Mouse (Mus musculus): Measurements from ENCODE around the gene Cnot1. TPM values are rescaled to one million over a fixed set of nuclear protein-coding genes. Genes with fewer than 3 reads are reported as not detected.

Cnot1 gene
- total and polyA plus RNA-seq, 2 experiments, result 40.2 to 116 TPM

GRCm38 (mm10) chr8:95848734-95849464 is 41.6 kb upstream of the Cnot1 start:
- H3K79me2 ChIP-seq (ENCODE audit: control insufficient read depth, insufficient read depth, low read length), result peaks cover 7% of the 10 kb centered on the region; the same call in 1 of the 2 replicates
- no peak overlapping the region for H3K9ac ChIP-seq (ENCODE audit: low read depth, low read length)
- peaks cover 17% of the 10 kb centered on the region for H3K36me3 ChIP-seq (ENCODE audit: control insufficient read depth, insufficient read depth, low read length)
- DNase-seq (ENCODE audit: extremely low read depth, low read depth, low spot score), result no peak
- H3K4me3 ChIP-seq (ENCODE audit: insufficient read depth, low read depth, low read length), result no peak overlapping the region
- H3K27me3 ChIP-seq (ENCODE audit: control insufficient read depth, insufficient read depth, low read length), result no peaks in the 10 kb centered on the region
- peaks cover 9% of the 10 kb centered on the region for H3K4me1 ChIP-seq (ENCODE audit: control insufficient read depth, insufficient read depth, low read length)
- no peak overlapping the region for H3K27ac ChIP-seq (replicated peaks; ENCODE audit: insufficient read depth, low read depth, low read length)
- TF ChIP-seq POLR2A (IDR thresholded peaks at IDR 0.05; ENCODE audit: extremely low read depth, insufficient read depth, low read length), result no peak
- no peak for TF ChIP-seq CTCF (IDR thresholded peaks at IDR 0.05; ENCODE audit: low read depth, low read length)
- 94% methylated on average over 19 of the region's 19 CpGs for WGBS

- no peak for DNase-seq (ENCODE audit: extremely low read depth, low read depth, low spot score)
- Histone ChIP-seq H3K4me3 (ENCODE audit: insufficient read depth, low read depth, low read length) (no peak overlapping the region), H3K9ac (ENCODE audit: low read depth, low read length) (no peak overlapping the region), H3K27ac (replicated peaks; ENCODE audit: insufficient read depth, low read depth, low read length) (no peak overlapping the region), H3K4me1 (ENCODE audit: control insufficient read depth, insufficient read depth, low read length) (peaks cover 9% of the 10 kb centered on the region), H3K36me3 (ENCODE audit: control insufficient read depth, insufficient read depth, low read length) (peaks cover 24% of the 10 kb centered on the region), H3K27me3 (ENCODE audit: control insufficient read depth, insufficient read depth, low read length) (no peaks in the 10 kb centered on the region), H3K79me2 (ENCODE audit: control insufficient read depth, insufficient read depth, low read length) (peaks cover 7% of the 10 kb centered on the region; the same call in 1 of the 2 replicates)
- 90% methylated on average over 24 of the region's 24 CpGs for WGBS
- TF ChIP-seq POLR2A (IDR thresholded peaks at IDR 0.05; ENCODE audit: extremely low read depth, insufficient read depth, low read length), result no peak
- no peak for TF ChIP-seq CTCF (IDR thresholded peaks at IDR 0.05; ENCODE audit: low read depth, low read length)
These were observed 40.8 kb upstream of the Cnot1 start for GRCm38 (mm10) chr8:95848061-95848551.

- Histone ChIP-seq H3K27me3 (ENCODE audit: control insufficient read depth, insufficient read depth, low read length) (no peaks in the 10 kb centered on the region), H3K9ac (ENCODE audit: low read depth, low read length) (no peak overlapping the region), H3K4me3 (ENCODE audit: insufficient read depth, low read depth, low read length) (no peak overlapping the region), H3K27ac (replicated peaks; ENCODE audit: insufficient read depth, low read depth, low read length) (no peak overlapping the region), H3K36me3 (ENCODE audit: control insufficient read depth, insufficient read depth, low read length) (peaks cover 36% of the 10 kb centered on the region), H3K4me1 (ENCODE audit: control insufficient read depth, insufficient read depth, low read length) (no peaks in the 10 kb centered on the region), H3K79me2 (ENCODE audit: control insufficient read depth, insufficient read depth, low read length) (peaks cover 4% of the 10 kb centered on the region; the same call in 1 of the 2 replicates)
- no peak for TF ChIP-seq CTCF (IDR thresholded peaks at IDR 0.05; ENCODE audit: low read depth, low read length)
- TF ChIP-seq POLR2A (IDR thresholded peaks at IDR 0.05; ENCODE audit: extremely low read depth, insufficient read depth, low read length), result no peak
- 95% methylated on average over 7 of the region's 7 CpGs for WGBS
- no peak for DNase-seq (ENCODE audit: extremely low read depth, low read depth, low spot score)
These were observed 37.8 kb upstream of the Cnot1 start for GRCm38 (mm10) chr8:95845026-95845425.

GRCm38 (mm10) chr8:95843968-95844367 is 36.7 kb upstream of the Cnot1 start:
- Histone ChIP-seq H3K4me3 (ENCODE audit: insufficient read depth, low read depth, low read length) (no peak overlapping the region), H3K27ac (replicated peaks; ENCODE audit: insufficient read depth, low read depth, low read length) (no peak overlapping the region), H3K27me3 (ENCODE audit: control insufficient read depth, insufficient read depth, low read length) (no peaks in the 10 kb centered on the region), H3K36me3 (ENCODE audit: control insufficient read depth, insufficient read depth, low read length) (peaks cover 36% of the 10 kb centered on the region), H3K79me2 (ENCODE audit: control insufficient read depth, insufficient read depth, low read length) (peaks cover 4% of the 10 kb centered on the region; the same call in 1 of the 2 replicates), H3K9ac (ENCODE audit: low read depth, low read length) (no peak overlapping the region), H3K4me1 (ENCODE audit: control insufficient read depth, insufficient read depth, low read length) (no peaks in the 10 kb centered on the region)
- DNase-seq (ENCODE audit: extremely low read depth, low read depth, low spot score), result no peak
- TF ChIP-seq CTCF (IDR thresholded peaks at IDR 0.05; ENCODE audit: low read depth, low read length), result no peak
- no peak for TF ChIP-seq POLR2A (IDR thresholded peaks at IDR 0.05; ENCODE audit: extremely low read depth, insufficient read depth, low read length)
- 95% methylated on average over 6 of the region's 6 CpGs for WGBS

- H3K27ac ChIP-seq (replicated peaks; ENCODE audit: insufficient read depth, low read depth, low read length), result no peak overlapping the region
- TF ChIP-seq CTCF (IDR thresholded peaks at IDR 0.05; ENCODE audit: low read depth, low read length) (no peak), POLR2A (IDR thresholded peaks at IDR 0.05; ENCODE audit: extremely low read depth, insufficient read depth, low read length) (no peak)
- no peaks in the 10 kb centered on the region for H3K27me3 ChIP-seq (ENCODE audit: control insufficient read depth, insufficient read depth, low read length)
- H3K4me3 ChIP-seq (ENCODE audit: insufficient read depth, low read depth, low read length), result no peak overlapping the region
- H3K4me1 ChIP-seq (ENCODE audit: control insufficient read depth, insufficient read depth, low read length), result no peaks in the 10 kb centered on the region
- no peak for DNase-seq (ENCODE audit: extremely low read depth, low read depth, low spot score)
- no peak overlapping the region for H3K9ac ChIP-seq (ENCODE audit: low read depth, low read length)
- 93% methylated on average over 15 of the region's 15 CpGs for WGBS
- H3K36me3 ChIP-seq (ENCODE audit: control insufficient read depth, insufficient read depth, low read length), result peaks cover 33% of the 10 kb centered on the region; the same call in 1 of the 2 replicates
- H3K79me2 ChIP-seq (ENCODE audit: control insufficient read depth, insufficient read depth, low read length), result no peaks in the 10 kb centered on the region
These were observed 34.2 kb upstream of the Cnot1 start for GRCm38 (mm10) chr8:95841436-95841835.

- H3K9ac ChIP-seq (ENCODE audit: low read depth, low read length), result no peak overlapping the region
- TF ChIP-seq CTCF (IDR thresholded peaks at IDR 0.05; ENCODE audit: low read depth, low read length) (no peak), POLR2A (IDR thresholded peaks at IDR 0.05; ENCODE audit: extremely low read depth, insufficient read depth, low read length) (no peak)
- peaks cover 2% of the 10 kb centered on the region for H3K4me1 ChIP-seq (ENCODE audit: control insufficient read depth, insufficient read depth, low read length)
- no peaks in the 10 kb centered on the region for H3K27me3 ChIP-seq (ENCODE audit: control insufficient read depth, insufficient read depth, low read length)
- 99% methylated on average over 4 of the region's 4 CpGs for WGBS
- H3K4me3 ChIP-seq (ENCODE audit: insufficient read depth, low read depth, low read length), result no peak overlapping the region
- no peak overlapping the region for H3K27ac ChIP-seq (replicated peaks; ENCODE audit: insufficient read depth, low read depth, low read length)
- DNase-seq (ENCODE audit: extremely low read depth, low read depth, low spot score), result no peak
- H3K36me3 ChIP-seq (ENCODE audit: control insufficient read depth, insufficient read depth, low read length), result peaks cover 23% of the 10 kb centered on the region; the same call in 1 of the 2 replicates
- no peaks in the 10 kb centered on the region for H3K79me2 ChIP-seq (ENCODE audit: control insufficient read depth, insufficient read depth, low read length)
These were observed 32.0 kb upstream of the Cnot1 start for GRCm38 (mm10) chr8:95839289-95839688.
